Mouse (Mus musculus): ENCODE measurements around the gene Gm7876.
"Not testable (repeated sequence)": the region's sequence is repeated elsewhere in the genome, so short reads cannot be mapped to it uniquely, and the experiment has no call there.

Gene Gm7876

GRCm38 (mm10) chr14:4708938-4709337 lies at the start of gene Gm7876:
Gene Gm7876 (plus strand): TSS chr14:4709238.
- not testable (repeated sequence) for DNase-seq (ENCODE audit: low read depth, low spot score)

DNA sequence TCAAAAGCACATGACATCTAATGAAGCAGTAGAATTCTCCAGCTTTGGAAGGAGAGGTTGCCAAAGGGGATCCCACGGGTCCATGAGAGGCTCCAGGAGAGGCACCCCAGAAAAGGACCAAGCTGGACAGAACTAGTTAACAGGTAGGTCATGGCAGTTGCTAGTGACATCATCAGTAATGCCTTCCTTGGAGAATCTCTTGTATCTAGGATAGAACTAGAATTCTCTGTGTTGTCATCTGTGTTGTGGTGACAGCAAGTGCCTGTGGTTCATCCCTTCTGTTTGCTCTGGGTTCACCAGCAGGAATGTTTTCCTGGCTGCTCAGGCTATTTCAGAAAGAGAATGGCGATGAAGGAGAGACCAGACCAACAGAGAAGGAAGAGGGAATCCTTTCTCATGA lies 45.1 kb upstream of the Gm7876 start, which contains the start of gene Gm3239:
Gene Gm3239 (plus strand): TSS at position 301 of the 400 bp plus-strand sequence.
- not testable (repeated sequence) for DNase-seq (ENCODE audit: low read depth, low spot score)

- not testable (repeated sequence) for DNase-seq (ENCODE audit: low read depth, low spot score)
Measured at GRCm38 (mm10) chr14:4726038-4726880, 17.2 kb downstream of the Gm7876 start, which contains the start of gene Gm3252. Gene Gm3252 (plus strand): TSS chr14:4726775.

Data from telencephalon, adult 2 months (tissue).